Mouse (Mus musculus) stomach, postnatal 0 days (tissue): ENCODE data around the gene Pcbd2.

Experiments used
- CTCF ChIP-seq: IDR thresholded peaks from 2 replicates; pipeline ENCODE4 v1.5.1; 2016; ENCODE audit warnings: antibody characterized with exemption, low read depth, mild to moderate bottlenecking, moderate library complexity
- EP300 ChIP-seq: optimal IDR thresholded peaks from 2 replicates; pipeline ENCODE3; 2016; ENCODE audit warnings: antibody characterized with exemption

DNA sequence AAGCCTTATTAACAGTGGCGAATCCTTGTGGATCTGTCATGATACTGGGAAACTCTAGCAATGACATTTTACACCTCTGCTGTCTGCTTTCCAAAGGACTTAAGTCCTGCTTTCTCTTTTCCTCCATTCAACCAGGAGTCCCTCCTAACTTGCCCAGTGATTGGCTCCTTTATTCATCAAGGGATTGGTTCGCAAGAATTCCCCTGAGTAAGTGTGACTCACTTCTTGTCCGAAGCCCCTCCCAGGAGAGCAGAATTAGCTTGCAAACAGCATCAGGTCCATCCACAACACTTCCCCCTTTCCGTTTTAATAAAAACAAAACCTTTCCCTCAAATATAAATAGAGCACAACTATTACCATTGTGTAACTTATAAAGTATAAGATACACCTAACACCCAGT is 22.9 kb upstream of the Pcbd2 start:
- TF ChIP-seq CTCF, result no peak
- TF ChIP-seq EP300, result no peak
